Mouse (Mus musculus) hindbrain, embryonic 13.5 days (tissue): Measurements from ENCODE around the gene Mllt6. TPM values are rescaled to one million over a fixed set of nuclear protein-coding genes. Genes with fewer than 3 reads are reported as not detected.
A peak's percentile ranks its signal among the peaks of the same experiment; 100 is the strongest.

ENCODE experiments used
- ATAC-seq: fragments of 200-750 bp; cut with Nextera tagmentation; 2 replicates; pipeline ENCODE4 v1.8.0; 2017; ENCODE audit warnings: moderate TSS enrichment; ENCODE audit not compliant: low FRiP score
- H3K27ac ChIP-seq: fragments of 300-500 bp; sonication (generic); 2 replicates; pipeline ENCODE4 v1.5.1; 2015; ENCODE audit warnings: inconsistent platforms, mild to moderate bottlenecking, moderate library complexity
- H3K27me3 ChIP-seq: fragments of 300-500 bp; sonication (generic); 2 replicates; pipeline ENCODE4 v1.6.1; 2015; ENCODE audit warnings: mild to moderate bottlenecking, inconsistent platforms
- H3K36me3 ChIP-seq: fragments of 300-500 bp; sonication (generic); 2 replicates; pipeline ENCODE4 v1.6.1; 2015; ENCODE audit warnings: mild to moderate bottlenecking, inconsistent platforms
- H3K4me1 ChIP-seq: fragments of 300-500 bp; sonication (generic); replicated peaks from 2 replicates; pipeline ENCODE4 v1.6.1; 2015; ENCODE audit warnings: inconsistent platforms
- H3K4me2 ChIP-seq: fragments of 300-500 bp; sonication (generic); 2 replicates; pipeline ENCODE4 v1.6.1; 2015; ENCODE audit warnings: inconsistent platforms, mild to moderate bottlenecking, moderate library complexity
- H3K4me3 ChIP-seq: fragments of 300-500 bp; sonication (generic); 2 replicates; pipeline ENCODE4 v1.5.1; 2015; ENCODE audit warnings: mild to moderate bottlenecking, inconsistent platforms
- H3K9ac ChIP-seq: fragments of 300-500 bp; sonication (generic); 2 replicates; pipeline ENCODE4 v1.6.1; 2015; ENCODE audit warnings: mild to moderate bottlenecking, inconsistent platforms
- H3K9me3 ChIP-seq: fragments of 300-500 bp; sonication (generic); 2 replicates; pipeline ENCODE4 v1.6.1; 2016; ENCODE audit warnings: inconsistent platforms
- WGBS: fragments of 180-500 bp; shearing (Covaris S2); methylation state at CpG from one replicate; pipeline ENCODE4 v1.1.7; 2015; 5-methylcytosine and 5-hydroxymethylcytosine counted together
- polyA plus RNA-seq: library from polyadenylated mRNA; unstranded; fragments of >200 nt; fragmentation: Nextera tagmentation; extraction: Ambion mirVana; gene quantifications from 2 replicates; pipeline ENCODE4 v1.2.1, GENCODE M21; 2015

Gene Mllt6
- polyA plus RNA-seq, 1 experiment from 2014 or later, result 4.1 TPM

DNA sequence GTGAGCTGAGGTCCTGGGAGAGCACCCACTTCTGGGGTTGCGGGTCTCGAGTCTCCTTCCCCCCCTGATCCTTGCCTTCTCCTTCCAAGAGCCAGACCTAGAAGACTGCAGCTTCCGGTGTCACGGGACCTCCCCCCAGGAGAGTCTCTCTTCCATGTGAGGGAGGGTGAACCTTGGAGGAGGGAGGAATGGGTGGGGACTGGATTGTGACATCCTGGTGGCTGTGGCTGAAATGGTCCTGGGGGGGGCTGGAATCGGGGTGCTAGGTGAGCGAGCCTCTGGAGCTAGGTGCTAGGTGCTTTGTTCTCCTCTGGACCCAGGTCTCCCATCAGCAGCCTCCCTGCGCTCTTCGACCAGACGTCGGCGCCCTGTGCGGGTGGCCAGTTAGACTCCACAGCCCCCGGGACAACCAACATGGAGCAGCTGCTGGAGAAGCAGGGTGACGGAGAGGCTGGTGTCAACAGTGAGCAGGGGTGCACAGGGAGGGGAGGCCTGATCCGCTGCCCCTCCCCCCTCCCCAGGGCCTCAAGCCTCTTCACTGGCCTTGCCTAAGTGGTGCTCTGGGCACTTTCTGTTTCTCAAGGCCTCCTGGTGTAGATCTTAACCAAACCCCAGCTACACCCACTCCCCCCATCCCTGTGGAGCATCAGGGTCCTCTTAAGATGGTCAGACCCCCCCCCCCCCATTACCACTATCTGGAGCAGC, 13.0 kb downstream of the Mllt6 start:
- Histone ChIP-seq H3K36me3 (peaks cover 99% of the 10 kb centered on the region), H3K27me3 (no peaks in the 10 kb centered on the region), H3K9me3 (no peaks in the 10 kb centered on the region), H3K4me3 (no peak overlapping the region), H3K4me1 (peaks cover 23% of the 10 kb centered on the region), H3K4me2 (no peak overlapping the region), H3K27ac (no peak overlapping the region), H3K9ac (0 out of 2 replicates have a peak overlapping the region, but pooled peaks have one; percentile 5)
- ATAC-seq, result no peak
- 86% methylated on average over 13 of the region's 15 CpGs for WGBS

DNA sequence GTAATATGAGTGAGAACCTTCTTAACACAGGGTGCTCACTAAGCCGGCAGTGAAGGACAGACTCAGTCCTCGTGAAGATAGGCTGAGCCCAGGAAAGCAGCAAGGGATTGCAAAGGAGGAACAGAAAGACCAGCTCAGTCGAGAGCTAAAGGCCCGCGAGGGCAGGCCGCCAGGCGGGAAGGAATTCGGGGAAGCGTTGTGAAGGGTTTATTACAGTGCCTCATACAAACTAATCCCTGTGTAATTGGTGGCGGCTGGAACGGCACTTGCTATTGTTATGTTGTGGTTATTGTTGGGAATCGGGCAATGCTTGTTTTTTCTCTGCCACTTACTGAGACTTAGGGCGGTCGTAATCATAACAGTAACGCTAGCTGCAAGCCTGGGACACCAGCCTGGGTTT, 14.2 kb downstream of the Mllt6 start:
- H3K36me3 ChIP-seq, result peaks cover 99% of the 10 kb centered on the region
- H3K9me3 ChIP-seq, result no peaks in the 10 kb centered on the region
- H3K4me3 ChIP-seq, result no peak overlapping the region
- H3K9ac ChIP-seq, result peak overlapping the region; percentile 35; the same call in 1 of the 2 replicates
- ATAC-seq, result no peak
- no peak overlapping the region for H3K4me2 ChIP-seq
- WGBS, result 49% methylated on average over 15 of the region's 15 CpGs
- peaks cover 23% of the 10 kb centered on the region for H3K4me1 ChIP-seq
- H3K27ac ChIP-seq, result 0 out of 2 replicates have a peak overlapping the region, but pooled peaks have one; percentile 44
- no peaks in the 10 kb centered on the region for H3K27me3 ChIP-seq

DNA sequence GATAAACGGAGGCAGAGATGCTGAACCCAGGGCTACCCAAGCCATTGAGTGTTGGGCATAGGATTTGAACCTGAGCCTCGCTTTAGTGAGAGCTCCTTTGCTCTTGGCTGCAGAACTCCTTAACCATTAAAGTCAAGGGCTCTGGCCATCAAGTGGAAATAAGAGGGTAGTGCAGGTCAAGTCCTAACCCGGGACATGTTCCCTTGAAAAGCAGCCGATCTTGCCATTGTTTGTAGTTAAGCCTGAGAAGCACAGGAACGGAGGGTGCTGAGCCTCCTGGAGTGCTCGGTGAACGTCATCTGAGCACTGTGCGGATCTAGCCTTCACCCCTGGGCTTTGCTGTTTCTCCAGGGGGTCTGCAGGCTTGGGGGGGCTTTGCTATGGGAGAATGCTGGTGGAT, 14.6 kb downstream of the Mllt6 start:
- Histone ChIP-seq H3K4me2 (no peak overlapping the region), H3K4me1 (peaks cover 23% of the 10 kb centered on the region), H3K9me3 (no peaks in the 10 kb centered on the region), H3K27ac (no peak overlapping the region), H3K27me3 (no peaks in the 10 kb centered on the region), H3K36me3 (peaks cover 98% of the 10 kb centered on the region), H3K4me3 (no peak overlapping the region), H3K9ac (no peak overlapping the region)
- ATAC-seq, result no peak
- 47% methylated on average over 8 of the region's 8 CpGs for WGBS

DNA sequence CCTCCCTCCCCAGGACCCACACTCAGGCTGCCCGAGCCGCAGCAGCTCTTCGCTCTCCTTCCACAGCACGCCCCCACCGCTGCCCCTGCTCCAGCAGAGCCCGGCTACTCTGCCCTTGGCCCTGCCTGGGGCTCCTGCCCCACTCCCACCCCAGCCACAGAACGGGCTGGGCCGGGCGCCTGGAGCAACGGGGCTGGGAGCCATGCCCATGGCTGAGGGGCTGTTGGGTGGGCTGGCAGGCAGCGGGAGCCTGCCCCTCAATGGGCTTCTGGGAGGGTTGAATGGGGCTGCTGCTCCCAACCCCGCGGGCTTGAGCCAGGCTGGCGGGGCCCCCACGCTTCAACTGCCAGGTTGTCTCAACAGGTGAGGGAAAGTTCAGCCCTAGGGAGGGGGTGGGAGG, 15.1 kb downstream of the Mllt6 start:
- no peak overlapping the region for H3K9ac ChIP-seq
- H3K4me2 ChIP-seq, result no peak overlapping the region
- 74% methylated on average over 15 of the region's 15 CpGs for WGBS
- no peaks in the 10 kb centered on the region for H3K9me3 ChIP-seq
- no peaks in the 10 kb centered on the region for H3K27me3 ChIP-seq
- H3K27ac ChIP-seq, result no peak overlapping the region
- no peak overlapping the region for H3K4me3 ChIP-seq
- peaks cover 23% of the 10 kb centered on the region for H3K4me1 ChIP-seq
- H3K36me3 ChIP-seq, result peaks cover 96% of the 10 kb centered on the region
- no peak for ATAC-seq

DNA sequence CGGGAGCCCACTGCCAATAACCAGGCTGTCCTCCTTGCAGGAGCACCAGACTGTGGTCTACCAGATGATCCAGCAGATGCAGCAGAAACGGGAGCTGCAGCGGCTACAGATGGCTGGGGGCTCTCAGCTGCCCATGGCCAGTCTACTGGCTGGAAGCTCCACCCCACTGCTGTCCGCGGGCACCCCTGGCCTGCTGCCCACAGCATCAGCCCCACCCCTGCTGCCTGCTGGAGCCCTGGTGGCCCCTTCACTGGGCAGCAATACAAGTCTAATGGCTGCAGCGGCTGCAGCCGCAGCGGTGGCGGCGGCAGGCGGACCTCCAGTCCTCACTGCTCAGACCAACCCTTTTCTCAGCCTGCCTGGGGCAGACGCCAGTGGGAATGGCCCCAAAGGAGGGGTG, 17.2 kb downstream of the Mllt6 start:
- no peak overlapping the region for H3K4me3 ChIP-seq
- no peak for ATAC-seq
- WGBS, result 63% methylated on average over 12 of the region's 12 CpGs
- no peaks in the 10 kb centered on the region for H3K9me3 ChIP-seq
- H3K27me3 ChIP-seq, result no peaks in the 10 kb centered on the region
- peaks cover 32% of the 10 kb centered on the region for H3K4me1 ChIP-seq
- peaks cover 77% of the 10 kb centered on the region for H3K36me3 ChIP-seq
- H3K9ac ChIP-seq, result peak overlapping the region; percentile 46; the same call in 1 of the 2 replicates
- H3K27ac ChIP-seq, result peak overlapping the region; percentile 18; the same call in 1 of the 2 replicates
- H3K4me2 ChIP-seq, result no peak overlapping the region

DNA sequence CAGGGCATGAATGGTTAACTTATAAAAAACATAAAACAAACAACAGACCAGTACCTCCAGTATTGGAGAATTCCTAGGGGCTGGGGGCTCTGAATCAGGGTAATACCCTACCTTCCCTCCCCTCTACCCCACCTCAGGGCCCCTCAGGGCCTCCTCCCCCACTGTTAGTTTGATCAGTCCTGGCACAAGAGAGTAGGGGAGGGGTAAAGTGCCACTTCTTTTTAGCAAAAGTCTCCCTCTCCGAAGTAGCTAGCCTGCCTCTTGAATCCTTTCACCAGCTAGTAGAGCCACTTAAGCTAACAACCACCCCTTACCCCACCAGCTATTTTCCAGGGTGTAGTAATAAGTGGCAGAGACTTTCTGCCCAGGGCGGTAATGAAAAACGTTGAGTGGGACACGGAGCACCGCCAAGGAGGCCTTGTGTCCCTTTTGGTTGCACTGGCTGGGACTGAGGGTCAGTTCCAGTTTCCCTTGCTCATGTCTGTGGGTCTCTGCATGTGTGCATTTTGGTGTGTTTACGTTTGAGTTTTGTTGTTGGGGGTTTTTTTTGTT, 19.4 kb downstream of the Mllt6 start:
- H3K27ac ChIP-seq, result 0 out of 2 replicates have a peak overlapping the region, but pooled peaks have one; percentile 12
- WGBS, result 83% methylated on average over 6 of the region's 6 CpGs
- no peak for ATAC-seq
- H3K4me3 ChIP-seq, result no peak overlapping the region
- H3K27me3 ChIP-seq, result no peaks in the 10 kb centered on the region
- peaks cover 42% of the 10 kb centered on the region for H3K4me1 ChIP-seq
- peaks cover 60% of the 10 kb centered on the region for H3K36me3 ChIP-seq
- peak overlapping the region; percentile 35; the same call in 1 of the 2 replicates for H3K9ac ChIP-seq
- no peak overlapping the region for H3K4me2 ChIP-seq
- H3K9me3 ChIP-seq, result no peaks in the 10 kb centered on the region

DNA sequence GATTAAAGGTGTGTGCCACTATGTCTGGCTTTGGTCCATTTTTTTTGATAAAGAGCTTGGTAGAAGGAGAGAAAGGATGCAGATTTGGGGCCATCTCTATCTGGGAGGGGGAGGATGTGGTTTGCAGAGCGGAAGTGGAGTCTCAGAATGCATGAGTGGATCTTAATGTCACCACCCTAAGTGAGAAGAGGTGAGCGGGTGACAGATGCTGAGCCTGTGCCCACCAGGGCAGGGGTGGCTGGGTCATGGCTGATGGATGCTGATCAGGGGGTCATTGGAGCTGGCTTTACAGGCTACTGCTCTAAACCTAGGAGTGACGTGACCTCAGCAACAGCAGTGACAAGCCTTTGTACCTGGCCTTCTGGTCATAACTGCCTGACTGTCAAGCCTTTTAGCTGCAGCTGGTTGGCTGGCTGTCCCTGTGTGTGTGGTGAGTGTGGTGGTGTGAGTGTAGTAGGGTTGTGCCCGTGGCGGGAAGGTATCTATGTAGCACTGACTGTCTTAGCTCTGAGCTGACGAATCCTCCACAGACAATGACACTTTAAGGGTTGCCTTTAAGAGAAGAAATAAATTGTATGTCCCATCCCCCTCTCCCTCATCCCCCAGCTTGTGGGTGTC, 21.0 kb downstream of the Mllt6 start:
- Histone ChIP-seq H3K9ac (peak overlapping the region; percentile 13; the same call in 1 of the 2 replicates), H3K27me3 (no peaks in the 10 kb centered on the region), H3K9me3 (no peaks in the 10 kb centered on the region), H3K27ac (no peak overlapping the region), H3K4me2 (no peak overlapping the region), H3K4me1 (peaks cover 35% of the 10 kb centered on the region), H3K4me3 (no peak overlapping the region), H3K36me3 (peaks cover 56% of the 10 kb centered on the region)
- no peak for ATAC-seq
- 88% methylated on average over 6 of the region's 6 CpGs for WGBS

DNA sequence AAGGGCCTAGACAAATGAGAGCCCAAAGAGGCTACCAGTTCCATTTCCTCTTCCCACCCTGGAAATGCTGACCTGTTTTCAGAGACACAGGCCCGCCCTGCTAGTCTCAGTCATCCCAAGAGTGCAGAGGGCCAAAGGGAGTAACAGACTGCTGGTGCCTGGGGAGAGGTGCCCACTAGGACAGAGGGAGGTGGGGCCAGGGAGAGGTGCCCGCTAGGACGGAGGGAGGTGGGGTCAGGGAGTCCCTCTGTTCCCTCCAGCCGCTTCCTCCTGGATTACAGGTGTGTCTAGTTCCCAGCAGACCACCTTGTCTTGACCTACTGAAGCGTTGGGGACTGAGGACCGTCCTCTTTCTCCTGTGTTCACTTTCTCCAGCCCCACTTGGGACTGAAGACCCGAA, 21.6 kb downstream of the Mllt6 start:
- H3K4me1 ChIP-seq, result peaks cover 35% of the 10 kb centered on the region
- WGBS, result 52% methylated on average over 7 of the region's 7 CpGs
- H3K27me3 ChIP-seq, result no peaks in the 10 kb centered on the region
- H3K4me2 ChIP-seq, result peak overlapping the region; percentile 87; the same call in 1 of the 2 replicates
- H3K36me3 ChIP-seq, result peaks cover 54% of the 10 kb centered on the region
- no peak for ATAC-seq
- H3K27ac ChIP-seq, result peak overlapping the region; percentile 62; the same call in 1 of the 2 replicates
- peak overlapping the region; percentile 14; the same call in 1 of the 2 replicates for H3K9ac ChIP-seq
- no peak overlapping the region for H3K4me3 ChIP-seq
- H3K9me3 ChIP-seq, result no peaks in the 10 kb centered on the region

DNA sequence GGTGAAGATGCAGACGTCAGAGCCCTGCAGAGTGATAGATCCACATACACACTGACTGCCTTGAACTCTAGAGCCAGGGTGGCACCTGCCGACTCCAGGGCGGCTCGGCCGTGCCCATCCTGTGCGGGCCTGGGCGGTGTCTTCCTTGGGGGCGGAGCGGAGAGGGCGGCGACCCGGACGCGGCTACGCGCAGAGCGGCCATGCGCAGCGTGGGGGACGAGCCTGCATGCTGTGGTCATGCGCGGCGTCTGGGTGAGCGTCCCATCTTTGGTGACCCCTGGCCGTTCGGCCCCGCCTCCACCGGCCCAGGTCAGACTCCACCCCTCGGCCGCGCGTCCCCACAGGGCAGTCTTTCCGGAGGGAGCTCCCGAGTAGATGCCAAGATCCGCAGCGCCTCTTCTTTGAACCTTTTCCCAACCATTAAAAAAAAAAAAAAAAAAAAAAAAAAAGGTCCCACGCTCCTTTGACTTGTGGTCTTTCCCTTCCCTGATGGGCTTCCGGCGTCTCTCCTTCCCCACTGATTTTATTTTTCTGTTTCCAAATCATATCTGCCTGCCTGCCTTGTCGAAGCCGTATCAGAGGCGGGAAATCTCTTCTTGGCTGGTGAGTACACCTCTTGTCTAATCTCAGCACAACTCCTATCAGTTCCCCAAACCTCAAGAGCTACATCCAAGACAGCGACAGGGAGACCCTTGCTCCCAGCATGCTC, 22.6 kb downstream of the Mllt6 start, which contains the start of gene Cisd3:
Gene Cisd3 (plus strand): TSS at position 214 of the 709 bp plus-strand sequence.
- WGBS, result 1% methylated on average over 43 of the region's 43 CpGs

DNA sequence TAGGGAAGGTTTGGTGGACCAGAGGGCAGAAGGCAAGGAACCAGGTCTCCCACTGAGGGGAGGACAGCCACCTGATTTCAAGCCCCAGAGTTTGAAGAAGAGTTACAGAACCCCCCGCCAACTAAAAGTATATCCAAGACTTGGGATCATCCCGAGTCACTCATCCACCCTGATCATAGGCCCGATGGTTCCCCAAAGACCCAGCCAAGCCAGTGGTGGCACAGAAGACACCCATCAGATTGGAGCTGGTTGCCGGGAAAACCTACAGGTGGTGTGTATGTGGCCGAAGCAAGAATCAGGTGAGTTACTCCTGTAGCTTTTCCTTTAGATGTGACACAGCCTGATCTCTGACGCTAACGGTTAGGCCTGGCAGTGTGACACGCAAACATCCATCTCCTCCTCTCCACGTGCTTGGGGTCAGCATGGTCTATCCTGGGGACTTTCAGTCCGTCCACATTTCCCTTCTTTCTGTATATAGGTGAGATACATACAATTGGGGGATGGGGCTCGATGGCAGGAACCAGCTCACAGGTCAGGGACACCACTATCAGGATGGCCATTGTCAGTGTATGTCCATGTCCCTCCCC, 23.2 kb downstream of the Mllt6 start:
- H3K27me3 ChIP-seq, result no peaks in the 10 kb centered on the region
- H3K4me3 ChIP-seq, result peak overlapping the region; percentile 44
- peak overlapping the region; percentile 73; the same call in 1 of the 2 replicates for H3K9ac ChIP-seq
- no peaks in the 10 kb centered on the region for H3K9me3 ChIP-seq
- H3K27ac ChIP-seq, result no peak overlapping the region
- H3K4me1 ChIP-seq, result peaks cover 26% of the 10 kb centered on the region
- ATAC-seq, result no peak
- 74% methylated on average over 11 of the region's 11 CpGs for WGBS
- H3K4me2 ChIP-seq, result peak overlapping the region; percentile 87
- peaks cover 56% of the 10 kb centered on the region for H3K36me3 ChIP-seq

More for the DNA sequence above, 22.6 kb downstream of the Mllt6 start, which contains the start of gene Cisd3:
- Histone ChIP-seq H3K36me3 (peaks cover 54% of the 10 kb centered on the region), H3K4me3 (peak within 1 kb of the TSS; percentile 44), H3K27me3 (no peaks in the 10 kb centered on the region), H3K9ac (peak within 1 kb of the TSS; percentile 73), H3K4me1 (peaks cover 27% of the 10 kb centered on the region), H3K27ac (peak within 1 kb of the TSS; percentile 62), H3K4me2 (peak within 1 kb of the TSS; percentile 87), H3K9me3 (no peaks in the 10 kb centered on the region)
- ATAC-seq, result peak; percentile 78

DNA sequence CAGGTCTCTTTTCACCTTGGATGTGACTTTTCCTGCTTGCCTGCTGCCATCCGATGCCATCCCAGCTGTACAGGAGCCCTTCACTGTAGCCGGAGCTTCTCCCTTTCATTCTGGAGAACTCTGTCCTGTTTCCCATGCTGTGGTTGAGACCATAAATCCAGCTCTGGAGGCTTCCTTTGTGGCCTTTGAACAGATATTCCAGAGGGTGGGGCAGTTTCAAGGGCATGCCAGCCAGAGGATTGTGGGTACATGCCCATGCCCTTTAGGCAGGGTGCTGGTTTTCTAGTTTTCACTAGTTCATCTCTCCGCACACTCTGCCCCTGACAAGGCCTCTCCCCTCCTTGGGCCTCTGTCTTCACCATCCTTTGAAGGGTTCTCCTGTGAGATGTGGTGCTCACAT, 23.8 kb downstream of the Mllt6 start:
- Histone ChIP-seq H3K27ac (0 out of 2 replicates have a peak overlapping the region, but pooled peaks have one; percentile 30), H3K36me3 (peaks cover 56% of the 10 kb centered on the region), H3K9me3 (no peaks in the 10 kb centered on the region), H3K4me1 (peaks cover 26% of the 10 kb centered on the region), H3K9ac (0 out of 2 replicates have a peak overlapping the region, but pooled peaks have one; percentile 39), H3K4me3 (no peak overlapping the region), H3K4me2 (no peak overlapping the region), H3K27me3 (no peaks in the 10 kb centered on the region)
- ATAC-seq, result no peak
- WGBS, result 93% methylated on average over 3 of the region's 3 CpGs
